Mouse (Mus musculus) intestine, embryonic 14.5 days (tissue): Measurements from ENCODE around the gene Tmc7. TPM values are rescaled to one million over a fixed set of nuclear protein-coding genes. Genes with fewer than 3 reads are reported as not detected.
A peak's percentile ranks its signal among the peaks of the same experiment; 100 is the strongest.

Experiments
- ATAC-seq: fragments of 200-750 bp; cut with Nextera tagmentation; replicated peaks from 2 replicates; pipeline ENCODE4 v1.8.0; 2017; ENCODE audit warnings: low read depth, moderate number of reproducible peaks, moderate TSS enrichment, moderate library complexity; ENCODE audit not compliant: low FRiP score, low TSS enrichment
- DNase-seq: peaks from one replicate; pipeline ENCODE4 v3.0.0-alpha.2; 2018; ENCODE audit warnings: low spot score
- H3K27ac ChIP-seq: fragments of 300-500 bp; sonication (generic); 2 replicates; pipeline ENCODE4 v1.5.1; 2014; ENCODE audit warnings: low read depth, mild to moderate bottlenecking, control low read depth
- H3K27me3 ChIP-seq: fragments of 300-500 bp; sonication (generic); replicated peaks from 2 replicates; pipeline ENCODE4 v1.6.1; 2014; ENCODE audit warnings: low read length, control low read depth; ENCODE audit not compliant: control insufficient read depth, insufficient read depth
- H3K36me3 ChIP-seq: fragments of 300-500 bp; sonication (generic); 2 replicates; pipeline ENCODE4 v1.6.1; 2014; ENCODE audit warnings: low read length, control low read depth; ENCODE audit not compliant: control insufficient read depth, insufficient read depth
- H3K4me1 ChIP-seq: fragments of 300-500 bp; sonication (generic); replicated peaks from 2 replicates; pipeline ENCODE4 v1.6.1; 2014; ENCODE audit warnings: low read length, control low read depth, mixed read lengths; ENCODE audit not compliant: control insufficient read depth, insufficient read depth
- H3K4me2 ChIP-seq: fragments of 300-500 bp; sonication (generic); 2 replicates; pipeline ENCODE4 v1.6.1; 2014; ENCODE audit warnings: low read length
- H3K4me3 ChIP-seq: fragments of 300-500 bp; sonication (generic); 2 replicates; pipeline ENCODE4 v1.5.1; 2014; ENCODE audit warnings: low read depth, low read length, control low read depth, mixed read lengths
- H3K9ac ChIP-seq: fragments of 300-500 bp; sonication (generic); 2 replicates; pipeline ENCODE4 v1.6.1; 2014; ENCODE audit warnings: mild to moderate bottlenecking, low read length
- H3K9me3 ChIP-seq: fragments of 300-500 bp; sonication (generic); 2 replicates; pipeline ENCODE4 v1.6.1; 2016; ENCODE audit warnings: low read length, control low read depth; ENCODE audit not compliant: control insufficient read depth
- WGBS: fragments of 180-500 bp; shearing (Covaris S2); extraction: QIAGEN DNeasy Blood & Tissue Kit; methylation state at CpG from one replicate; pipeline ENCODE4 v1.1.7; 2014; 5-methylcytosine and 5-hydroxymethylcytosine counted together
- polyA plus RNA-seq: library from polyadenylated mRNA; unstranded; fragments of >200 nt; fragmentation: Nextera tagmentation; extraction: Ambion mirVana; gene quantifications from 2 replicates; pipeline ENCODE4 v1.2.1, GENCODE M21; 2014

Gene Tmc7
- polyA plus RNA-seq, 1 experiment from 2014 or later: 3.7 TPM

GRCm38 (mm10) chr7:118611933-118612332 lies 27.4 kb upstream of the Tmc7 start:
- H3K27me3 ChIP-seq: no peaks in the 10 kb centered on the region
- H3K36me3 ChIP-seq: no peaks in the 10 kb centered on the region
- no peak overlapping the region for H3K9ac ChIP-seq
- H3K27ac ChIP-seq: no peak overlapping the region
- no peak overlapping the region for H3K4me3 ChIP-seq
- no peak overlapping the region for H3K4me2 ChIP-seq
- no peak for ATAC-seq
- H3K4me1 ChIP-seq: no peaks in the 10 kb centered on the region
- H3K9me3 ChIP-seq: no peaks in the 10 kb centered on the region
- DNase-seq: no peak
- 76% methylated on average over 8 of the region's 8 CpGs for WGBS

GRCm38 (mm10) chr7:118611185-118611749 lies 26.7 kb upstream of the Tmc7 start:
- Histone ChIP-seq H3K4me1 (no peaks in the 10 kb centered on the region), H3K36me3 (no peaks in the 10 kb centered on the region), H3K27me3 (no peaks in the 10 kb centered on the region), H3K4me3 (no peak overlapping the region), H3K9me3 (no peaks in the 10 kb centered on the region), H3K27ac (no peak overlapping the region), H3K4me2 (no peak overlapping the region), H3K9ac (no peak overlapping the region)
- WGBS: 85% methylated on average over 4 of the region's 4 CpGs
- DNase-seq: no peak
- no peak for ATAC-seq

GRCm38 (mm10) chr7:118610721-118611120 lies 26.2 kb upstream of the Tmc7 start:
- no peak for ATAC-seq
- Histone ChIP-seq H3K9ac (no peak overlapping the region), H3K36me3 (no peaks in the 10 kb centered on the region), H3K27me3 (no peaks in the 10 kb centered on the region), H3K27ac (no peak overlapping the region), H3K4me1 (no peaks in the 10 kb centered on the region), H3K9me3 (no peaks in the 10 kb centered on the region), H3K4me2 (no peak overlapping the region), H3K4me3 (no peak overlapping the region)
- no peak for DNase-seq
- 85% methylated on average over 13 of the region's 13 CpGs for WGBS

- DNase-seq: no peak
- Histone ChIP-seq H3K4me1 (no peaks in the 10 kb centered on the region), H3K4me2 (no peak overlapping the region), H3K27ac (no peak overlapping the region), H3K4me3 (no peak overlapping the region), H3K9me3 (no peaks in the 10 kb centered on the region), H3K27me3 (no peaks in the 10 kb centered on the region), H3K9ac (no peak overlapping the region), H3K36me3 (no peaks in the 10 kb centered on the region)
- ATAC-seq: no peak
- 92% methylated on average over 7 of the region's 7 CpGs for WGBS
These were observed 25.3 kb upstream of the Tmc7 start for GRCm38 (mm10) chr7:118609815-118610214.

GRCm38 (mm10) chr7:118604842-118605241 lies 20.3 kb upstream of the Tmc7 start:
- no peak overlapping the region for H3K4me2 ChIP-seq
- H3K4me3 ChIP-seq: no peak overlapping the region
- ATAC-seq (no peak), DNase-seq (no peak)
- no peaks in the 10 kb centered on the region for H3K9me3 ChIP-seq
- H3K27ac ChIP-seq: no peak overlapping the region
- H3K27me3 ChIP-seq: no peaks in the 10 kb centered on the region
- 91% methylated on average over 8 of the region's 8 CpGs for WGBS
- no peaks in the 10 kb centered on the region for H3K4me1 ChIP-seq
- no peaks in the 10 kb centered on the region for H3K36me3 ChIP-seq
- no peak overlapping the region for H3K9ac ChIP-seq

- Histone ChIP-seq H3K27me3 (peaks cover 23% of the 10 kb centered on the region), H3K9me3 (no peaks in the 10 kb centered on the region), H3K9ac (no peak overlapping the region), H3K27ac (no peak overlapping the region), H3K36me3 (no peaks in the 10 kb centered on the region), H3K4me3 (no peak overlapping the region), H3K4me1 (no peaks in the 10 kb centered on the region), H3K4me2 (peak overlapping the region; percentile 9; the same call in 1 of the 2 replicates)
- WGBS: 62% methylated on average over 12 of the region's 12 CpGs
- ATAC-seq (no peak), DNase-seq (no peak)
These were observed 15.6 kb upstream of the Tmc7 start for GRCm38 (mm10) chr7:118599954-118600631.

- WGBS: 8% methylated on average over 23 of the region's 23 CpGs
- DNase-seq (no peak), ATAC-seq (no peak)
- peak within 1 kb of the TSS; percentile 41 for H3K4me2 ChIP-seq
- H3K27ac ChIP-seq: no peak within 1 kb of the TSS
- H3K4me1 ChIP-seq: 0 out of 2 replicates have a peak, but pooled peaks cover 3% of the 10 kb centered on the region
- H3K4me3 ChIP-seq: peak within 1 kb of the TSS; percentile 10; the same call in 1 of the 2 replicates
- H3K9me3 ChIP-seq: no peaks in the 10 kb centered on the region
- no peaks in the 10 kb centered on the region for H3K36me3 ChIP-seq
- peaks cover 23% of the 10 kb centered on the region for H3K27me3 ChIP-seq
- no peak within 1 kb of the TSS for H3K9ac ChIP-seq
These were observed 12.7 kb upstream of the Tmc7 start, which contains the start of gene Tmc5 for GRCm38 (mm10) chr7:118597201-118597600. Gene Tmc5 (plus strand): TSS chr7:118597297.

- no peak for DNase-seq
- Histone ChIP-seq H3K9me3 (no peaks in the 10 kb centered on the region), H3K4me2 (no peak overlapping the region), H3K9ac (no peak overlapping the region), H3K27me3 (peaks cover 23% of the 10 kb centered on the region), H3K36me3 (no peaks in the 10 kb centered on the region), H3K4me3 (no peak overlapping the region), H3K27ac (no peak overlapping the region), H3K4me1 (0 out of 2 replicates have a peak, but pooled peaks cover 3% of the 10 kb centered on the region)
- ATAC-seq: no peak
- 74% methylated on average over 11 of the region's 11 CpGs for WGBS
These were observed 11.7 kb upstream of the Tmc7 start for GRCm38 (mm10) chr7:118596271-118596670.

- no peak overlapping the region; the same call in 1 of the 2 replicates for H3K4me3 ChIP-seq
- H3K27ac ChIP-seq: no peak overlapping the region
- DNase-seq (peak; percentile 99), ATAC-seq (peak; percentile 53)
- 1% methylated on average over 14 of the region's 14 CpGs for WGBS
- peaks cover 23% of the 10 kb centered on the region for H3K27me3 ChIP-seq
- peak overlapping the region; percentile 44 for H3K4me2 ChIP-seq
- 0 out of 2 replicates have a peak, but pooled peaks cover 3% of the 10 kb centered on the region for H3K4me1 ChIP-seq
- no peaks in the 10 kb centered on the region for H3K36me3 ChIP-seq
- H3K9me3 ChIP-seq: no peaks in the 10 kb centered on the region
- H3K9ac ChIP-seq: no peak overlapping the region
These were observed 10.7 kb upstream of the Tmc7 start for GRCm38 (mm10) chr7:118595228-118595627.
